Mouse (Mus musculus) mammary gland, adult 2 months (tissue): Measurements from ENCODE around the gene Xlr. TPM values are rescaled to one million over a fixed set of nuclear protein-coding genes. Genes with fewer than 3 reads are reported as not detected.

Experiments
- polyA plus RNA-seq: library from polyadenylated mRNA; depleted of rRNA; stranded (reverse); fragments of >200 nt; gene quantifications from 2 replicates; pipeline ENCODE4 v1.2.3, GENCODE M21; 2012; ENCODE audit warnings: low replicate concordance; rRNA removed

Gene Xlr
- 0.17 TPM in 1 of 2 replicates, not detected in the other for polyA plus RNA-seq

GRCm38 (mm10) chrX:53797519-53797918 is at the start of gene Xlr:
Gene Xlr (minus strand): TSS chrX:53797706.

DNA sequence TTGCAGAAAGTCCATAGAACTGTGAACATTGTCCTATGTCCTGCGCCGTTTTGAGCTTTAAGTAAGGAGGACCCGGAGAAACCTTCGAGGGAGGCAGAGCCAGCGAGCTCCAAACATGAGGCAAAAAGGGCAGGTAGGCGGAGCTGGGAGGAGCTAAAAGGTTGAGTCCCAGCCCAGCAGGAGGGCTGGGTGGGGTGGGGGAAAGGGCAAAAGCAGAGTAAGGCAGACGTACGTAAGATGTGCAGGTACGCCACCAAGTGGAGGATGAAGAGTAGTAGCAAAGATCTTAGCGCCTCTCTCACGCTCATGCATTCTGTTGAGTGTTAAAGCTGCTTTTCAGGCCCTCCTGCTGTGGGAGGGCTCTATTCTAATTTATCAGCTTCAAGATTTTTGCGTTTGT is 21.2 kb downstream of the Xlr start, which contains the start of gene Zfp36l3:
TSS of gene Zfp36l3 (minus strand) at position 119 of the 400 bp plus-strand sequence.

DNA sequence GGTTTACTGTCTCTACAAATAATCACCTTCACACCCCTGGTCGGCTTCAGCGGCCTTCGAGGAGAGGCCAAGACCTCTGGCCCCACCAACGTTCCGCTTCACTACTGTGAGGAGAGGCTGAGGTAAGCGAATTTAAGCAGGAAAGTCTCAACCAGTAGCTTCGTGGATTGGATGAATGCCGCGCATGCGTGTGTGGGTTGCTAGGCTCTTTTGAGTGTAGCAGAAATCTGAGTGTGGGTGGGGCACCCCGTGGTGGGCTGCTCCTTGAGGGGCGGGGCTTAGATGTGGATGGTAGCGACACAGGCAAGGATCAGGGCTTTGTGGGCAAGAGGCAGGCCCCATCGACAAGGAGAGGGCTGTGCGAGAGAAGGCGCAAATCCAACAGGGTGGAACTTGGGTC is 39.8 kb downstream of the Xlr start, which contains the start of gene 1700013H16Rik:
TSS of gene 1700013H16Rik (minus strand) at position 96 of the 400 bp plus-strand sequence.

Other genes with a start within 250 kb of the Xlr start
- gene Rtl8c, start 189.7 kb downstream of the Xlr start, polyA plus RNA-seq = 26.1 and 28.1 TPM in 2 replicates
- gene Gm14597, start 188.7 kb downstream of the Xlr start, polyA plus RNA-seq = not detected in 2 replicates
- gene Rtl8a, start 154.0 kb downstream of the Xlr start, polyA plus RNA-seq = 198 and 218 TPM in 2 replicates
- gene Rtl8b, start 127.3 kb downstream of the Xlr start, polyA plus RNA-seq = 197 and 210 TPM in 2 replicates
- gene 4930502E18Rik, start 72.9 kb downstream of the Xlr start, polyA plus RNA-seq = not detected in 2 replicates
- not detected in 2 replicates for gene 1700013H16Rik, start 39.9 kb downstream of the Xlr start, polyA plus RNA-seq
- 0.12 and 0.13 TPM in 2 replicates for gene Zfp36l3, start 21.3 kb downstream of the Xlr start, polyA plus RNA-seq